Mouse (Mus musculus) MEL (cell line): Measurements from ENCODE around the gene Rpl36al. TPM values are rescaled to one million over a fixed set of nuclear protein-coding genes. Genes with fewer than 3 reads are reported as not detected.

ENCODE experiments used
- DNase-seq: peaks from one replicate; pipeline ENCODE4 v3.0.0; 2011; ENCODE audit warnings: low read depth, low spot score
- H3K27ac ChIP-seq: 2 replicates; pipeline ENCODE4 v1.5.1; 2012; ENCODE audit warnings: low read depth, mild to moderate bottlenecking, control low read depth, low read length, moderate library complexity; ENCODE audit not compliant: control insufficient read depth
- H3K27me3 ChIP-seq, 2 experiments: fragments of 150-350 bp in 1 of 2; sonication (generic) in 1 of 2; 2 replicates each; pipeline ENCODE4 v1.6.1; 2012; ENCODE audit warnings: low read length in 2 of 2, mild to moderate bottlenecking in 2 of 2, improper control_type of control experiment in 1 of 2, moderate library complexity in 1 of 2; ENCODE audit not compliant: insufficient read depth in 2 of 2, control insufficient read depth in 1 of 2
- H3K36me3 ChIP-seq, 2 experiments: 2 replicates each; pipeline ENCODE4 v1.6.1; 2012 to 2014; ENCODE audit warnings: low read length in 2 of 2, improper control_type of control experiment in 1 of 2, inconsistent platforms in 1 of 2, mild to moderate bottlenecking in 1 of 2; ENCODE audit not compliant: insufficient read depth in 2 of 2, control insufficient read depth in 1 of 2
- H3K4me1 ChIP-seq, 2 experiments: fragments of 150-350 bp in 1 of 2; sonication (generic) in 1 of 2; 2 replicates each; pipeline ENCODE4 v1.6.1; 2012; ENCODE audit warnings: low read length in 2 of 2, improper control_type of control experiment in 1 of 2, mild to moderate bottlenecking in 1 of 2; ENCODE audit not compliant: insufficient read depth in 2 of 2, control insufficient read depth in 1 of 2
- H3K4me3 ChIP-seq, 2 experiments: fragments of 150-350 bp in 1 of 2; sonication (generic) in 1 of 2; 2 replicates each; pipeline ENCODE4 v1.5.1; 2012; ENCODE audit warnings: low read depth in 2 of 2, low read length in 2 of 2, mild to moderate bottlenecking in 2 of 2, moderate library complexity in 2 of 2, control low read depth in 1 of 2, improper control_type of control experiment in 1 of 2; ENCODE audit not compliant: control insufficient read depth in 1 of 2, insufficient read depth in 1 of 2
- H3K79me2 ChIP-seq: 2 replicates; pipeline ENCODE4 v1.6.1; 2012; ENCODE audit warnings: mild to moderate bottlenecking, low read length, moderate library complexity; ENCODE audit not compliant: control insufficient read depth, poor library complexity, insufficient read depth
- H3K9ac ChIP-seq: 2 replicates; pipeline ENCODE4 v1.6.1; 2012; ENCODE audit warnings: low read depth, mild to moderate bottlenecking, control low read depth, low read length, moderate library complexity; ENCODE audit not compliant: control insufficient read depth, poor library complexity, severe bottlenecking
- H3K9me3 ChIP-seq: fragments of 150-350 bp; sonication (generic); replicated peaks from 2 replicates; pipeline ENCODE4 v1.6.1; 2012; ENCODE audit warnings: mild to moderate bottlenecking, low read length, improper control_type of control experiment, moderate library complexity; ENCODE audit not compliant: insufficient read depth
- E2F4 ChIP-seq: IDR thresholded peaks from 2 replicates; pipeline ENCODE4 v1.6.1; 2011; ENCODE audit warnings: low read depth, low read length, improper control_type of control experiment, borderline replicate concordance
- GATA1 ChIP-seq: IDR thresholded peaks from 2 replicates; pipeline ENCODE4 v1.6.1; 2011; ENCODE audit warnings: low read depth, low read length, improper control_type of control experiment
- HCFC1 ChIP-seq: IDR thresholded peaks from 2 replicates; pipeline ENCODE4 v1.6.1; 2012; ENCODE audit warnings: low read depth, mild to moderate bottlenecking, inconsistent platforms, low read length, improper control_type of control experiment, moderate library complexity
- JUND ChIP-seq: IDR thresholded peaks from 2 replicates; pipeline ENCODE4 v1.6.1; 2011; ENCODE audit warnings: low read depth, mild to moderate bottlenecking, improper control_type of control experiment, low read length
- MAX ChIP-seq: IDR thresholded peaks from 2 replicates; pipeline ENCODE4 v1.6.1; 2011; ENCODE audit warnings: low read length, improper control_type of control experiment
- MXI1 ChIP-seq: IDR thresholded peaks from 2 replicates; pipeline ENCODE4 v1.6.1; 2011; ENCODE audit warnings: mild to moderate bottlenecking, low read depth, low read length, improper control_type of control experiment
- MYB ChIP-seq: IDR thresholded peaks from 2 replicates; pipeline ENCODE4 v1.6.1; 2011; ENCODE audit warnings: mild to moderate bottlenecking, low read depth, low read length, improper control_type of control experiment
- MYC ChIP-seq: IDR thresholded peaks from 2 replicates; pipeline ENCODE4 v1.6.1; 2011; ENCODE audit warnings: low read depth, mild to moderate bottlenecking, low read length, improper control_type of control experiment, moderate library complexity
- NELFE ChIP-seq: IDR thresholded peaks from 2 replicates; pipeline ENCODE4 v1.6.1; 2011; ENCODE audit warnings: low read depth, low read length, improper control_type of control experiment
- POLR2A ChIP-seq, 2 experiments: IDR thresholded peaks; 2 replicates each; pipeline ENCODE4 v1.6.1; 2011 to 2012; ENCODE audit warnings: low read length in 2 of 2, mild to moderate bottlenecking in 2 of 2, control low read depth in 1 of 2, improper control_type of control experiment in 1 of 2, low read depth in 1 of 2, moderate library complexity in 1 of 2; ENCODE audit not compliant: control insufficient read depth in 1 of 2, insufficient read depth in 1 of 2, poor library complexity in 1 of 2
- POLR2AphosphoS2 ChIP-seq: IDR thresholded peaks from 2 replicates; pipeline ENCODE4 v1.6.1; 2011; ENCODE audit warnings: low read length, improper control_type of control experiment
- SIN3A ChIP-seq: IDR thresholded peaks from 2 replicates; pipeline ENCODE4 v1.6.1; 2012; ENCODE audit warnings: low read length, improper control_type of control experiment, inconsistent platforms
- TCF12 ChIP-seq: IDR thresholded peaks from 2 replicates; pipeline ENCODE4 v1.6.1; 2014; ENCODE audit warnings: low read depth, mild to moderate bottlenecking, inconsistent platforms, low read length, improper control_type of control experiment, moderate library complexity
- UBTF ChIP-seq: IDR thresholded peaks from 2 replicates; pipeline ENCODE4 v1.6.1; 2012; ENCODE audit warnings: low read depth, mild to moderate bottlenecking, inconsistent platforms, low read length, improper control_type of control experiment, moderate library complexity, borderline replicate concordance; ENCODE audit not compliant: insufficient read depth
- USF2 ChIP-seq, 2 experiments: IDR thresholded peaks; 2 replicates each; pipeline ENCODE4 v1.6.1; 2011 to 2012; ENCODE audit warnings: improper control_type of control experiment in 2 of 2, low read length in 2 of 2, borderline replicate concordance in 1 of 2, inconsistent platforms in 1 of 2, low read depth in 1 of 2, mild to moderate bottlenecking in 1 of 2; ENCODE audit not compliant: insufficient read depth in 1 of 2
- ZC3H11A ChIP-seq: IDR thresholded peaks from 2 replicates; pipeline ENCODE4 v1.6.1; 2012; ENCODE audit warnings: low read depth, mild to moderate bottlenecking, inconsistent platforms, low read length, improper control_type of control experiment
- ZKSCAN1 ChIP-seq: IDR thresholded peaks from 2 replicates; pipeline ENCODE4 v1.6.1; 2012; ENCODE audit warnings: low read depth, mild to moderate bottlenecking, inconsistent platforms, low read length, improper control_type of control experiment, moderate library complexity
- ZNF384 ChIP-seq: IDR thresholded peaks from 2 replicates; pipeline ENCODE4 v1.6.1; 2012; ENCODE audit warnings: low read depth, mild to moderate bottlenecking, inconsistent platforms, low read length, improper control_type of control experiment
- polyA plus RNA-seq, 2 experiments: library from polyadenylated mRNA; stranded (reverse) in 1 of 2; unstranded in 1 of 2; fragments of >175 nt in 1 of 2; fragments of >200 nt in 1 of 2; gene quantifications; 2 replicates each; pipeline versions ENCODE4 v1.2.1 to v1.2.4; 2012; ENCODE audit warnings: low replicate concordance in 2 of 2, low read depth in 1 of 2; ENCODE audit not compliant: insufficient read length in 2 of 2, insufficient read depth in 1 of 2, missing spikeins in 1 of 2
- total RNA-seq: library from RNA; depleted of rRNA; stranded (reverse); fragments of 300-350 nt; gene quantifications from 2 replicates; pipeline ENCODE4 v1.2.3, GENCODE M21; 2012

Rpl36al gene
- total and polyA plus RNA-seq, 3 experiments, result 696 to 1,318 TPM; not detected in 1

- no peak overlapping the region for H3K27ac ChIP-seq
- H3K4me1 ChIP-seq, result peaks cover 2 to 15% of the 10 kb centered on the region in 2 experiments
- H3K9ac ChIP-seq, result no peak overlapping the region
- H3K79me2 ChIP-seq, result peaks cover 43% of the 10 kb centered on the region
- peaks cover 9 to 25% of the 10 kb centered on the region in 2 experiments for H3K36me3 ChIP-seq
- no peak for TF ChIP-seq ZKSCAN1
- TF ChIP-seq TCF12, result no peak
- peak overlapping the region in 1 of 2 experiments; percentile 89; a peak in 1 of 4 replicates for H3K4me3 ChIP-seq
- H3K9me3 ChIP-seq, result no peaks in the 10 kb centered on the region
- DNase-seq, result no peak
- no peaks in the 10 kb centered on the region for H3K27me3 ChIP-seq
Measured at GRCm38 (mm10) chr12:69198985-69199384, 15.1 kb upstream of the Rpl36al start.

DNA sequence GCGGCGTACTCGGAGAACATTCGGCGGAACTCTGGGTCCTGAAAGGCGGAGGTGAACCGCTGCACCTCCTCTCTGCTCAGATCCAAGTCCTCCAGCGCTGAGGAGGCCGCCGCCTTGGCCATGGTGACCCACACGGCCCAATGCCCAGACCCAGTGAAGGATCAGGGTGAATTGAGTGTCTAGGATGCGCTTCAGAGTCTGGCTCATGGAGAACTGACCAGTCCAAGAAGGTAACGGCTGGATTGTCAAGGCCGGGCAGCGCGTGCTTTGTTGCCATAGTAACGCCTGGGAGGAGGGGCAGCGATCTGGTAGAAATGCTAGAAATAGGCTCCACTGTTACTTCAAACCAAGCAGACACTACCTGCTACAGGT is 14.3 kb upstream of the Rpl36al start, which contains the start of gene Dnaaf2:
TSS of gene Dnaaf2 (minus strand) at position 266 of the 372 bp plus-strand sequence.
- no peak for DNase-seq
- H3K9me3 ChIP-seq, result no peaks in the 10 kb centered on the region
- peak within 1 kb of the TSS; percentile 57 for H3K27ac ChIP-seq
- H3K36me3 ChIP-seq, result peaks cover 12 to 28% of the 10 kb centered on the region in 2 experiments
- peak within 1 kb of the TSS; percentile 72 for H3K9ac ChIP-seq
- peak within 1 kb of the TSS; percentile 68 to 89 for H3K4me3 ChIP-seq
- no peaks in the 10 kb centered on the region for H3K27me3 ChIP-seq
- peaks cover 2 to 18% of the 10 kb centered on the region in 2 experiments for H3K4me1 ChIP-seq
- peaks cover 45% of the 10 kb centered on the region for H3K79me2 ChIP-seq
- TF ChIP-seq GATA1 (no peak), SIN3A (peak; percentile 97), MYC (no peak), UBTF (no peak), HCFC1 (no peak), E2F4 (no peak), MXI1 (peak; percentile 84), NELFE (no peak), USF2 (IDR thresholded peaks at IDR 0.05; ENCODE audit: borderline replicate concordance in 1 of 2, insufficient read depth in 1 of 2, low read depth in 1 of 2, low read length in 2 of 2) (no peak), ZNF384 (no peak), POLR2A (IDR thresholded peaks at IDR 0.05; ENCODE audit: control insufficient read depth in 1 of 2, insufficient read depth in 1 of 2, low read depth in 1 of 2, low read length in 2 of 2, poor library complexity in 1 of 2) (no peak)

- Histone ChIP-seq H3K79me2 (peaks cover 45% of the 10 kb centered on the region), H3K27ac (peak overlapping the region; percentile 57), H3K4me3 (peak overlapping the region; percentile 68 to 89), H3K9me3 (no peaks in the 10 kb centered on the region), H3K9ac (peak overlapping the region; percentile 72), H3K36me3 (peaks cover 12 to 28% of the 10 kb centered on the region in 2 experiments), H3K27me3 (no peaks in the 10 kb centered on the region), H3K4me1 (peaks cover 2 to 18% of the 10 kb centered on the region in 2 experiments)
- TF ChIP-seq ZKSCAN1, result no peak
- TF ChIP-seq UBTF, result 0 out of 2 replicates have a peak, but pooled peaks have one; percentile 54
- peak; percentile 92 for TF ChIP-seq MXI1
- TF ChIP-seq MAX, result peak; percentile 53
- 0 out of 2 replicates have a peak, but pooled peaks have one; percentile 48 for TF ChIP-seq POLR2AphosphoS2
- TF ChIP-seq ZC3H11A, result no peak
- no peak for TF ChIP-seq MYB
- TF ChIP-seq JUND, result no peak
- peak; percentile 74 for DNase-seq
Measured at GRCm38 (mm10) chr12:69197378-69198163, 13.7 kb upstream of the Rpl36al start.
